Mouse (Mus musculus) lung, postnatal 0 days (tissue): ENCODE data around the gene Pck1.

ENCODE experiments used
- CTCF ChIP-seq: IDR thresholded peaks from 2 replicates; pipeline ENCODE4 v1.5.1; 2016; ENCODE audit warnings: antibody characterized with exemption, mild to moderate bottlenecking
- EP300 ChIP-seq: IDR thresholded peaks from 2 replicates; pipeline ENCODE4 v1.6.1; 2016; ENCODE audit warnings: antibody characterized with exemption, mild to moderate bottlenecking, control low read depth

DNA sequence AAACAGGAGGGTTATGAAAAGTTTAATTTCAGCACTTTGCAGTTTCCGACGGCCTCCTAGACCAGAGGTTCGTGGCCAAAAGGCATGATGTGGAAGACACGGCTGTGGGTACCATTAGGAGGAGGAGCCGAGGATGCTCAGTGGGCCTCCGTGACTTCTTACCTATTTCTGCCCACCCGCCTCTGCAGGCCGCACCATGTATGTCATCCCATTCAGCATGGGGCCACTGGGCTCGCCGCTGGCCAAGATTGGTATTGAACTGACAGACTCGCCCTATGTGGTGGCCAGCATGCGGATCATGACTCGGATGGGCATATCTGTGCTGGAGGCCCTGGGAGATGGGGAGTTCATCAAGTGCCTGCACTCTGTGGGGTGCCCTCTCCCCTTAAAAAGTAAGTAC, 1.7 kb downstream of the Pck1 start:
- TF ChIP-seq CTCF (no peak), EP300 (no peak)
